Mouse (Mus musculus): Measurements from ENCODE around the gene Vmn2r83. TPM values are rescaled to one million over a fixed set of nuclear protein-coding genes. Genes with fewer than 3 reads are reported as not detected.

Vmn2r83 gene
- polyA plus RNA-seq, 1 experiment: not detected

DNA sequence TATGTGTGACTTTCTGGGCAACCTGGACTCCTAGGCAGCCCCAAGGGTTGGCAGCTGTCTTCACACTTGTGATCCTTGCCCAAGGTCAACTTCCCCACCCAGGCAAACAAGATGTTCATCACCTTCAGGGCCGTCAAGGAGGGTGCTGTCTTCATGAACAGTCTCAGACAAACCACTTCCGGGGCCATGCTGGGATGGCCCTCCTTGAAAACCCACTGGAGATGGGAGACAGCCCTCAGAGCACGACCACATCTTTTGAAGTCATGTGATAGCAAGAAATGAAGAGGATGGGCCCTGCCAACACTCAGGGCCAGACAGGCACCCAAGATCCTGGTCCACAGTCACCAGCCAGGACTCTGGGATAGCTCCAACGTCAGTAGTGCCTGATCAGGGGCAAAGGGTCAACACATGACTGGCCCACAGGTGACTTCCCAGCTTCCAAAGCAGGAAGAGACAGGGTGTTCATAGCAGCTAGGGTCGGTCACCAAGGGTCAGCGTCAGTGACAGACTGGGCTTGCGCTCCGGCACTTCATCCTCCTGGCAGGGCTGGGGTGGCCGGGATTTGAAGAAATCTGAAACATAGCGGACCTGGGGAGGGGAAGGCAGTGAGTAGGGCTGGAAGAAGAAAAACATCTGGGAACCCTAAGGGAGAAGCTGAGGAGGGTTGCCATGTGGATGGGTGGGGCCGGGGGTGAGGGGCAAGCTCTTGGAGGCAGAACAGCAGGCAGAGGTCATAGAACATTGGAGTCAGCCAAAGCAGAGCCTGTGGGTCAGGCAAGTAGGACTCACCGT, 58.3 kb downstream of the Vmn2r83 start:
- Histone ChIP-seq H3K9me3 (ENCODE audit: control insufficient read depth, low read length) (no peaks in the 10 kb centered on the region), H3K4me3 (replicated peaks) (no peak overlapping the region), H3K27me3 (ENCODE audit: control insufficient read depth) (no peaks in the 10 kb centered on the region), H3K4me1 (ENCODE audit: control insufficient read depth) (no peaks in the 10 kb centered on the region), H3K36me3 (ENCODE audit: control insufficient read depth) (peaks cover 12% of the 10 kb centered on the region; the same call in 1 of the 2 replicates)
- TF ChIP-seq GATA1 (IDR thresholded peaks at IDR 0.05; ENCODE audit: low read length) (no peak), TAL1 (IDR thresholded peaks at IDR 0.05; ENCODE audit: low read length) (no peak)

DNA sequence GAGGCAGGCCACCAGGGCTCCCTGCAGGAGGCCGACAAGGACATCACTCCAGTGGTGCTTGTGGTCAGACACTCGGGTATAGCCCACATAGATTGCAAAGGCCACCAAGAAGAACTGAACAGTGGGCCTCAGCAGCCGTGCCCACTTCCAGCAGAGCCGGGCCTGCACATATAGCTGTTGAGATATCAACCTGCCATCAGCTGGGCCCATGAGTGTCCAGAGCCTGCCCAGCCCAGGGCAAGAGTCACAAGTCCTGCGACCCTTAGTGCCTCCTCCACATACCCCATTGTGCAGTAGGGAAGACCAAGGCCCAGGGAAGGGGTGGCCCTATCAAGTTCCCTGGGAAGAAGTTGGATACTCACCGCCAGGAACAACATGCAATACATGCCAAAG, 58.9 kb downstream of the Vmn2r83 start:
- no peak for TF ChIP-seq GATA1 (IDR thresholded peaks at IDR 0.05; ENCODE audit: low read length)
- no peak for TF ChIP-seq TAL1 (IDR thresholded peaks at IDR 0.05; ENCODE audit: low read length)
- no peak overlapping the region for H3K4me3 ChIP-seq (replicated peaks)
- peaks cover 12% of the 10 kb centered on the region; the same call in 1 of the 2 replicates for H3K36me3 ChIP-seq (ENCODE audit: control insufficient read depth)
- H3K9me3 ChIP-seq (ENCODE audit: control insufficient read depth, low read length): no peaks in the 10 kb centered on the region
- H3K4me1 ChIP-seq (ENCODE audit: control insufficient read depth): no peaks in the 10 kb centered on the region; the same call in 1 of the 2 replicates
- no peaks in the 10 kb centered on the region for H3K27me3 ChIP-seq (ENCODE audit: control insufficient read depth)

DNA sequence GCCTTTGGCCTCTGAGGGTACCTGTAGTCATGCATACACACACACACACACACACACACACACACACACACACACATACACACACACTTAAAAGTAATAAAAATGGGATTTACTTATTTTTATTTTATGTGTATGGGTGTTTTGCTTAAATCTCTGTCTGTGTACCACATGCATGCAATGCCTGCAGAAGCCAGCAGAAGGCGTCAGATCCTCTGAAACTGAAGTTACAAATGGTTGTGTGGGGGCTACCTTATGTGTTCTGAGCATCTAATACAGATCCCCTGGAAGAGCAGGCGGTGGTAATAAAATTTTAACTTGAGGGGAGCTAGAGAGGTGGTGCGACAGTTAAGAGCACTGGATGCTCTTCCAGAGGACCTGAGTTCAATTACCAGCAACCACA, 59.5 kb downstream of the Vmn2r83 start:
- no peaks in the 10 kb centered on the region for H3K9me3 ChIP-seq (ENCODE audit: control insufficient read depth, low read length)
- TF ChIP-seq GATA1 (IDR thresholded peaks at IDR 0.05; ENCODE audit: low read length) (no peak), TAL1 (IDR thresholded peaks at IDR 0.05; ENCODE audit: low read length) (no peak)
- H3K36me3 ChIP-seq (ENCODE audit: control insufficient read depth): peaks cover 12% of the 10 kb centered on the region; the same call in 1 of the 2 replicates
- H3K4me3 ChIP-seq (replicated peaks): no peak overlapping the region
- peaks cover 6% of the 10 kb centered on the region for H3K4me1 ChIP-seq (ENCODE audit: control insufficient read depth)
- no peaks in the 10 kb centered on the region for H3K27me3 ChIP-seq (ENCODE audit: control insufficient read depth)

- peaks cover 19% of the 10 kb centered on the region for H3K4me1 ChIP-seq (ENCODE audit: control insufficient read depth)
- H3K4me3 ChIP-seq (replicated peaks): no peak overlapping the region
- H3K27me3 ChIP-seq (ENCODE audit: control insufficient read depth): peaks cover 13% of the 10 kb centered on the region
- TF ChIP-seq GATA1 (IDR thresholded peaks at IDR 0.05; ENCODE audit: low read length): no peak
- no peak for TF ChIP-seq TAL1 (IDR thresholded peaks at IDR 0.05; ENCODE audit: low read length)
- H3K36me3 ChIP-seq (ENCODE audit: control insufficient read depth): peaks cover 12% of the 10 kb centered on the region; the same call in 1 of the 2 replicates
- H3K9me3 ChIP-seq (ENCODE audit: control insufficient read depth, low read length): no peaks in the 10 kb centered on the region
Observed at GRCm38 (mm10) chr10:79530241-79530640, 61.7 kb downstream of the Vmn2r83 start.

- peaks cover 19% of the 10 kb centered on the region for H3K4me1 ChIP-seq (ENCODE audit: control insufficient read depth)
- H3K9me3 ChIP-seq (ENCODE audit: control insufficient read depth, low read length): no peaks in the 10 kb centered on the region
- H3K4me3 ChIP-seq (replicated peaks): no peak overlapping the region
- no peak for TF ChIP-seq GATA1 (IDR thresholded peaks at IDR 0.05; ENCODE audit: low read length)
- TF ChIP-seq TAL1 (IDR thresholded peaks at IDR 0.05; ENCODE audit: low read length): no peak
- H3K27me3 ChIP-seq (ENCODE audit: control insufficient read depth): peaks cover 14% of the 10 kb centered on the region
- H3K36me3 ChIP-seq (ENCODE audit: control insufficient read depth): peaks cover 8% of the 10 kb centered on the region; the same call in 1 of the 2 replicates
Observed at GRCm38 (mm10) chr10:79530721-79531120, 62.2 kb downstream of the Vmn2r83 start.

DNA sequence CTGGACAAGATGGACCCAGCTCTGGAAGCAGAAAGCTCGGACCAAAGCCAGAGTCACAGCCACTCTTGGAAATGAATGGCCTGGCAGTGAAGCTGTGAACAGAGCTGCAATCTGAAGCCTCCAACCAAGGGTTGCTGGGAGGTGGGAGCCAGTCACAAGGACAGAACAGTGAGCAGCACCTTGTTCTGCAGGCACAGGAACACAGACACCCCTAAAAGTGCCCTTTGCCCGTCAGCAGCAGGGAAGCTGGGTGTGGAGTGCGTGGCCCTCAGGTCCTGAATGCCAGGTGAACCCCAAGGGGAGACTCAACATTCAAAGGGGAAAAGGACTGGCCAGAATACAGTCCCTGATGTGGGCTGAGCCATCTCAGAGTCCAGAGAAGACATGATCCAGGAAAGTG, 63.1 kb downstream of the Vmn2r83 start:
- TF ChIP-seq TAL1 (IDR thresholded peaks at IDR 0.05; ENCODE audit: low read length) (no peak), GATA1 (IDR thresholded peaks at IDR 0.05; ENCODE audit: low read length) (no peak)
- Histone ChIP-seq H3K27me3 (ENCODE audit: control insufficient read depth) (peaks cover 14% of the 10 kb centered on the region), H3K4me3 (replicated peaks) (no peak overlapping the region), H3K36me3 (ENCODE audit: control insufficient read depth) (peaks cover 8% of the 10 kb centered on the region; the same call in 1 of the 2 replicates), H3K9me3 (ENCODE audit: control insufficient read depth, low read length) (no peaks in the 10 kb centered on the region), H3K4me1 (ENCODE audit: control insufficient read depth) (peaks cover 19% of the 10 kb centered on the region)

DNA sequence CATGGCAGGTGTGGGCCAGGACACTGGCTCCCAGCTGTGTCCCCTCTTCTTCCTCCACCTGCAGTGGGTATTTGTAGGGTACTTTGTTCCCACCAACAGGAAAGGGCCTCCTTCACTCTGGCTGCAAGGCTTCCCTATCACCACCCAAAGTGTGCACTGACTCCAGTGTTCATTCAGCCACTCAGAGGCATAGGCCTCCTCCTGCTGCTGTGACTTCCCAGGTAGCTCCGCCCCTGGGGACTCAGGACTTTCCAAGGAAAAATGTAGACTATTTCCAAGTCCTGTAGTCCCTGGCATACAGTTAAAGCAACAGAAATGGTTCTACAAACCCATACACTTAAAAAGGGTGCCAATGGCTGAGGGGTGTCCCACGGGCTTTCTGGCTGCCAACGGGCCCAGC, 64.1 kb downstream of the Vmn2r83 start:
- no peak for TF ChIP-seq GATA1 (IDR thresholded peaks at IDR 0.05; ENCODE audit: low read length)
- no peak for TF ChIP-seq TAL1 (IDR thresholded peaks at IDR 0.05; ENCODE audit: low read length)
- Histone ChIP-seq H3K4me3 (replicated peaks) (peak overlapping the region; percentile 64), H3K36me3 (ENCODE audit: control insufficient read depth) (peaks cover 6% of the 10 kb centered on the region; the same call in 1 of the 2 replicates), H3K9me3 (ENCODE audit: control insufficient read depth, low read length) (no peaks in the 10 kb centered on the region), H3K27me3 (ENCODE audit: control insufficient read depth) (peaks cover 14% of the 10 kb centered on the region), H3K4me1 (ENCODE audit: control insufficient read depth) (peaks cover 19% of the 10 kb centered on the region)

DNA sequence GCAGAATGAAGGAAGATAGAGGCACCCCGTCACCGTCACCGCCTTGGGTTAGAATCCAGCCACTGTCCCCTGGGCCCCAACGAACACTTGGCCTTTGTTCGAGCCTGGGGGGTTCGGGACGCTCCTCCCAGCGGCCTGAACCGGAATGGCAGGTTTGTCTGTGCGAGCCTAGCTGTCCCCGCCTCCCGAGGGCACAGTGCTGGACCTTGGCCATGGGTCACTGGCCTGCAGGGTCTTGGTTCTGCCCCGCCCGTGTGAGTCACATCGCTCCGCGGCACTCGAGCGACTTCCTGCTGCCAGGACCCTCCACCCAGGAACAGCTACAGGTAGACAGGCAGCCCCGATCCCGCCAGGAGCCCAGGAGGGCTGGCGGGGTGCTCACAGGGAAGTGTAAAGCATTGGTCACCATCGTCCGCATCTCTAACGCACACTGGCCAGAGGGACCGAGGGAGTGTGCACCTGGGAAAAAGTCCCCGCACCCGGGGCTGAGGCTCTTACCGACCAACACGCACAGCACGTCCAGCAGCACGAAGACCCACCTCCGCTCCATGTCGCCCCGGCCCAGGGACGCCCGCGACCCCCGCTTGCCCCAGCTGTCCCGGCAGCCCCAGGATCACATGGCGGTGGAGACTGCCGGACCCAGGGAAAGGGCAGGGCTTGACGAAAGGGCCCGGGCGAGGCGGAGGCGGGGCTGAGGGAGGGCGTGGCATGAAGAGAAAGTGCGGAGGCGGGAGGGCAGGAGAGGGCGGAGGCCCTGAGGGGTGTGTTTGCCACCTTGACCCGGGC, 64.8 kb downstream of the Vmn2r83 start, which contains the start of gene Plpp2:
Gene Plpp2 (minus strand): TSS at position 671 of the 786 bp plus-strand sequence.
- TF ChIP-seq TAL1 (IDR thresholded peaks at IDR 0.05; ENCODE audit: low read length) (no peak), GATA1 (IDR thresholded peaks at IDR 0.05; ENCODE audit: low read length) (no peak)
- peaks cover 14% of the 10 kb centered on the region for H3K27me3 ChIP-seq (ENCODE audit: control insufficient read depth)
- H3K4me3 ChIP-seq (replicated peaks): peak within 1 kb of the TSS; percentile 64
- peaks cover 19% of the 10 kb centered on the region for H3K4me1 ChIP-seq (ENCODE audit: control insufficient read depth)
- peaks cover 6% of the 10 kb centered on the region; the same call in 1 of the 2 replicates for H3K36me3 ChIP-seq (ENCODE audit: control insufficient read depth)
- H3K9me3 ChIP-seq (ENCODE audit: control insufficient read depth, low read length): no peaks in the 10 kb centered on the region

DNA sequence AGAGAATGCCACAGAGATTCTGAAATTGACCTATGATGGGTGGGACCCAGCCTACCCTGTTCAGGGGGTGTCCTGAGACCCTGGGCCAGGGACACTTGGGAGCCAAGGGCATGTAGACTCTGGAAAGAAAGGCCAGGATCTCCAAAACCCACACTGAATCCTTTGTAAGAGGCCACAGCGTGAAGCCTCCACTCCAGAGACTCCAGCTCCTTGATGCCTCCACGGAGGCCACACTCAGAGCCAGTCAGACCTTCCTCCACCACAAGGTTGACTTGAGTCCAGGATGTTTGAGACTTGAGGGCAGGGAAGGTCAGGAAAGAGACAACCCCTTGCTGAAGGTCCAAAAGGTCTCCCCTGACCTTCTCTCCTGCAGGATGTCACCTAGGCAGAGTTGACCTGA, 65.9 kb downstream of the Vmn2r83 start:
- H3K9me3 ChIP-seq (ENCODE audit: control insufficient read depth, low read length): no peaks in the 10 kb centered on the region
- H3K4me3 ChIP-seq (replicated peaks): no peak overlapping the region
- peaks cover 4% of the 10 kb centered on the region; the same call in 1 of the 2 replicates for H3K36me3 ChIP-seq (ENCODE audit: control insufficient read depth)
- no peak for TF ChIP-seq GATA1 (IDR thresholded peaks at IDR 0.05; ENCODE audit: low read length)
- TF ChIP-seq TAL1 (IDR thresholded peaks at IDR 0.05; ENCODE audit: low read length): no peak
- H3K27me3 ChIP-seq (ENCODE audit: control insufficient read depth): peaks cover 14% of the 10 kb centered on the region
- H3K4me1 ChIP-seq (ENCODE audit: control insufficient read depth): peaks cover 19% of the 10 kb centered on the region
